Mouse (Mus musculus) liver, embryonic 14.5 days (tissue): ENCODE results near the gene E130114P18Rik.

Experiments
- CTCF ChIP-seq: IDR thresholded peaks from 2 replicates; pipeline ENCODE4 v1.5.1; 2016; ENCODE audit warnings: antibody characterized with exemption, low read depth, control low read depth
- EP300 ChIP-seq: IDR thresholded peaks from 2 replicates; pipeline ENCODE4 v1.6.1; 2016; ENCODE audit warnings: antibody characterized with exemption, low read depth

DNA sequence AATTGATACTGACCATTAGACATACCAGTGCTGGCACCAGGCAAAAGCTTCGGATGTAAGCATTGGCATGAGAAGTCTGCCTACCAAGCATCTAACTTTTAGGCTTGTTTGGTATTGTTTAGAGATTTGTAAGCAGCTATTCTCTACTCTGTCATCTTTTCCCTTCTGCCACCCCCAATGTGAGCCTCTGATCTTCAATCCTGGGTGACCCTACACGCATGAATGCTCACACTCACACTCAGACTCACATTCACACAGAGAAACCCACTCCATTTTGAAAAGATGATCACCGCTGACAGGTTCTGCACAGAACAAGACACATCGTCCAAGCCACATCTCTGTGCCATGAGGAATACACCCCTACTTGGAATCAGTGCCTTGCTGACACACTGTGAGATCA lies 84.8 kb downstream of the E130114P18Rik start:
- TF ChIP-seq CTCF (no peak), EP300 (no peak)
